Mouse (Mus musculus): ENCODE data around the gene Glis2. TPM values are rescaled to one million over a fixed set of nuclear protein-coding genes. Genes with fewer than 3 reads are reported as not detected.

Glis2 gene
- polyA plus RNA-seq, 3 experiments from 2014 or later: 0.15 to 0.36 (median 0.16) TPM

GRCm38 (mm10) chr16:4640267-4641005 lies 45.9 kb downstream of the Glis2 start:
- ATAC-seq: no peak

DNA sequence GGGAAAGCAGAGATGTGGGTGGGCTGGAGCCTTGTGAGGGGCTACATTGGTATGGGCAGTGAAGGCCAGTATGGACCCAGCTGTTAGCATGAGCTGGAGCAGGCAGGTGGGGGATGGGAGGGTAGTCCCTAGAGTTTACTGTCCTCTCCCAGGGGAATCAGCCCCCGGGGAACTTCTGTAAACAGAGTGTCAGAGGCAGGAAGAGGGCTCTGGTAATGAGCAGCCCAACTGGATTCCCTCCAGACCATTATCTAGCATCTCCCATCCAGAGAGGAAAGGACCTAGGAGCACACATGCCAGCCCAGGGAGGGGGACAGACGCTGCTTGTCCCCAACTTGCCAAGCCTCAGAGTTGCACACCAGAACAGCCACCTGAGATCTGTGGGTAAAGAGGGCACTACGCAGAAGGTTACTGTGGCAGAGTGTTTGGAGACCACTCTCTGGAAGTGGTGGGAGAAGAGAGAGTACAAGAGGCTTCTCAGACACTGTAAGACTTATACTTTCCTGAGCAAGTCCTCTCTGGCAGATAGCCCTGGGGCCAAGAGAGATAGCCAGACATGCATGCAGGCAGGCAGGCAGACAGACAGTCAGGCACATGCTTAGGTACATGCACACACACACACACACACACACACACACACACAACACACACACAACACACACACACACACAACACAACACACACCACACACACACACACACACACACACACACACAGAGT lies 46.8 kb downstream of the Glis2 start:
- no peak for ATAC-seq

DNA sequence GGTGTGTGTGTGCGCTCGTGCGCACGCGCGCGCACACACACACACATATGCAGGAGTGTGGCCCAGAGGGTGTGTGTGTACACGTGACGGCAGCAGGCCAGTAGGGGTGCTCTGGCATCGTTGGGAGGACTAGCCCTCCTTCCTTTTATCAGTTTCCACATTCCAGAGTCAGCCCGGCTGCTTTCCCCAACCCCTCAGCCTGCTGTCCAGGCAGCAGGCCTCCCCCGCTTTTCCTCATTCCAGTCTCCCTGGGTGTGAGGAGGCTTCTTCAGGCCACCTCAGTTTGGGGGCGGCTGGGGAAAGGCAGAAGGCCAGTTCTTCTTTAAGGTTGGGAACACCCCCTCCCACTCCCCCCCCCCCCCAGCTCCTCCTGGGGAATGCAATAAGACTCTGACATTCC lies 47.7 kb downstream of the Glis2 start:
- ATAC-seq: no peak

- no peak for ATAC-seq
Observed at GRCm38 (mm10) chr16:4642937-4643336, 48.4 kb downstream of the Glis2 start.

DNA sequence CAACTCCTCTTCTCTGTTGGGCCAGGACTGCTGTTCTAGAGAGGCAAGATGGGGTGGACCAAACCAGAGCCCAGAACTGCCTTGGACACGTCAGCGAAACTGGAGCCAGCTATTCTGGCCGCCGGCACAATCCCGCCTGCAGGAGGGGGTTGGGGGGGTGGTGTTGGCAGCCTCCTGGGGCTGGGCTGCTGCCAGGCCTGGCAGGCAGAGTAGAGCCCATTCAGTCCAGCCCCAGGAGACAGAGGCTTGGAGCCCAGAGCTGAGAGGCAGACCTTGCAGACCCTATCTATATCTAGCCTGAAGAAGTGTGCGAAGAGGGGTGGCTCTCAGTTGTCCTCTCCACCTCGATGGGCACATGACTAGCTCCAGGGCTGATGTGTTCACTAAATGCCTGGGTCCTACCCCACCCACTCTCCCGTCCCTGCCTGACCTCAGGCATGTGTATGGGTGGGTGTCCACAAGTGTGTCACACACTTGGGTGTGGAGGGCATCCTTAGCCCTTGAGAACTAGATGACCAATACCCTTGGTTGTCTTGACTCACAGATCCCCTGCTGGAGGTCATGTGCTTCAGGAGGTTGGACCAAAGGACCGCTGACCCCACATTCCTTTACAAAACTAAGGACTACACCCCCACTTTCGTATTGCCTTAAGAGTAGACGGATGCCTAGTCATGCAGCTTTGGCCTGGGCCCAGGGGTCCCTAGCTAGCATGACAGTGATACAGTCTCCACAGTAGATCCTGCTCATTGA lies 49.3 kb downstream of the Glis2 start:
- ATAC-seq: no peak

- ATAC-seq: no peak
Observed at GRCm38 (mm10) chr16:4645867-4646266, 51.4 kb downstream of the Glis2 start.

GRCm38 (mm10) chr16:4646831-4647230 lies 52.3 kb downstream of the Glis2 start:
- ATAC-seq: no peak

- ATAC-seq: no peak
Observed at GRCm38 (mm10) chr16:4647651-4648141, 53.2 kb downstream of the Glis2 start.

GRCm38 (mm10) chr16:4648416-4649023 lies 54.0 kb downstream of the Glis2 start:
- no peak for ATAC-seq

DNA sequence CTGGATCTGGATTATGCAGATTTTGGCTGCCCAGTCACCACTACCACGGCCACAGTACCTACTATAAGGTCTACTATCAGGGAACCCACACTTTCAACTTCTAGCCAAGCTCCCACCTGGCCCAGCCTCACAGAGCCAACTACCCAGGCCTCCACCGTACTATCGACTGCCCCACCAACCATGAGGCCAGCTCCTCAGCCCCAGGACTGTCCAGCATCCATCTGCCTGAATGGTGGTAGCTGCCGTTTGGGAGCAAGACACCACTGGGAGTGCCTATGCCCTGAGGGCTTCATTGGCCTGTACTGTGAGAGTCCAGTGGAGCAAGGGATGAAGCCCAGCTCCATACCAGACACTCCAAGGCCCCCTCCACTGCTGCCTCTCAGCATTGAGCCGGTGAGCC lies 54.7 kb downstream of the Glis2 start:
- no peak for ATAC-seq

GRCm38 (mm10) chr16:4649692-4650091 lies 55.2 kb downstream of the Glis2 start:
- no peak for ATAC-seq

GRCm38 (mm10) chr16:4650161-4650560 lies 55.6 kb downstream of the Glis2 start:
- ATAC-seq: no peak

- ATAC-seq: no peak
Observed at GRCm38 (mm10) chr16:4651081-4651480, 56.6 kb downstream of the Glis2 start.

DNA sequence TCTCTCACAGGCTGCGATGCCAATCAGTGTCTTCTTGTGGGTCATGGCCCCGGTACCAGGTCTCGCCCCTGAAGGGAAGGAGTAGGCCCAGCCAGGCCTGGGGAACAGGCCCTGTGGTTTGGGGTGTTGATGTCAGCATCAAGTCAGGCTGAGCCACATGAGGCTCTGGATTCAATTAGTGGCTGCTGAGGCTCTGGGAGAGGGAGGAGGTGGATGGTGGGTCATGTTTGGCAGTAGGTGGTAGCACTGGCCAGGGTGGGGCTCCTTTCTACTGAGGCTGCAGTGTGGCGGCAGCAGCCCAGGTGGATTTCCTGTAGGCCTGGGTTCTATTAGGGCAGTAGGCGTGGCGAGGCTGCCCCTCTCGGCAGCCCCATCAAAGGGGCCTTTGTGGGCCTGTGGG lies 57.1 kb downstream of the Glis2 start:
- ATAC-seq: no peak

DNA sequence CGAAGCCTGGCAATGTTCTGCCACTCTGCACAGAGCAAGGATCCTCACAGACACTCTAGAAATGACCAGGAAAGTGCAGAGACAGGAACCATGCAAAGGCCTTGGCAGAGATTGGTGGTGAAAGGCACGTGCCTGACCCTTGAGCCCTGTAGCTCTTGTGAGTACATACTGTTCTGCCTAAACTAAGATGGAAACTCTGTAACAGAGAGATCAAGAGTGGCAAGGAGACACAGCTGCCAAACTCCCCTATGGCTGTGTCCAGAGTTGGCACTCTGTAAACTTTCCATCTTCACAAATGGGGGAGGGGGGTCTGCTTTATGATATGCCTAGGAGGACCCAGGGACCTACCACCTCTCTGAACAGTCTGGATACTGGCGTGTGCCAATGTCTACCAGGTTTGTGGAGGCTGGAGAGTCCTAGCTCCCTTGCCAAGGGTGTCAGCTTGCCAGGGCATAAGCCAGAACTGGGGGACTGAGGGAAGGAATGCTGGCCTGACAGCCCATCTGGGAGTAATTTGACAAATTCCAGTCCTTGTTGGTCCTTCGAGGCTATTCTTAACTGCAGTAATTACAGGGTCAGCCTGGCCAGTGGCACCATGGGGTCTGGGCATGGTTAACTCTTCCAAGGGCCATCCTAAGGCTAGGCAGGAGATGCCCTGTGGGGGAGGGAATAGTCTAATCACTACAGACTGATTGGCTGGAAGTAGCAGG lies 58.3 kb downstream of the Glis2 start:
- ATAC-seq: no peak

DNA sequence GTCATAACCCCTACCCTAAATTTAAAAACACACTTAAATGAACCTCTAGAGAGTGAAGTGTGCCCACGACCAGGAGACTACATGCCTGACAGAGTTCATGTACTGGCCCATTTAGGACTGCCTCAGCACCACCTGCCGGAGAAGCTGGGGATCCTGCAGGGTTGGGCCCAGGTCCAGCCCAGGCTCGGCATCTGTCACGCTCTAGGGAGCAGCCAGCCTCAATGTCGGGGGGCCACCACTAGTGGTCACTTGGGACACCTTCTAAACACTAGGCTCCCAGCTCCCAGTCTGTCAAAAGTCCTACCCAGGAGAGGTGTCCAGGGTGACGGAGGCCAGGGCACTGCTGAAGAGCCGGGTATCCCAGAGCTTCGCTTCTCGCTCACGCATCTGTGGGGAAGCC lies 60.2 kb downstream of the Glis2 start:
- ATAC-seq: no peak

DNA sequence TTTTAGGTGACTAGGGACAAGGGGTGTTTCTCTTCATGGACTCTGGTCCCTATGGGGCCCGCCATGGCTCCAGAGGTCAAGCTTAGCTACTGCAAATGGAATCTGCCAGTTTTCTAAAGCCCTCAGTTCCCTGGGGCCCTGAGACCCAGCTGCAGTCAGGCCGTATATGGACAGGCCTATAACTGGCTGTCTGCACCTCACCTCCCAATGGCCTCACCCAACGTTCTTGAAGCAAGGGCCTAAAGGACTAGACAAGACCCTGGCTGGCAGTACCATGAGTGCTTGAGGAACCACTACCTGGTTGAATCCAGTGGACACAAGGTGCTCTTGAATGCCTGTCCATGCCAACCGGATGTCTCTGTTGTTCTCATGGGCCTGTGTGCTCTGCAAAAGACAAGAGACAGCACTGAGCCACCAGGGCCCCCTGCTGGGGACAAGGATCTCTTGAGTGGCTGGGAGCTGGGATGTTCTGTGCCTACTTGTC lies 60.8 kb downstream of the Glis2 start:
- ATAC-seq: no peak

- no peak for ATAC-seq
Observed at GRCm38 (mm10) chr16:4655764-4656570, 61.5 kb downstream of the Glis2 start.

- ATAC-seq: no peak
Observed at GRCm38 (mm10) chr16:4656571-4657081, 62.1 kb downstream of the Glis2 start.

- ATAC-seq: no peak
Observed at GRCm38 (mm10) chr16:4658781-4659245, 64.3 kb downstream of the Glis2 start.

- ATAC-seq: no peak
Observed at GRCm38 (mm10) chr16:4659326-4659725, 64.8 kb downstream of the Glis2 start.
